Mouse (Mus musculus) G1E (cell line): ENCODE measurements around the gene Smap1.

Source experiments
- CTCF ChIP-seq: IDR thresholded peaks from 2 replicates; pipeline ENCODE4 v1.5.1; 2012; ENCODE audit warnings: low read depth, low read length, inconsistent platforms, mixed read lengths
- GATA1 ChIP-seq: IDR thresholded peaks from 2 replicates; pipeline ENCODE4 v1.6.1; 2012; ENCODE audit warnings: borderline replicate concordance, low read length, inconsistent platforms, mixed read lengths
- TAL1 ChIP-seq: conservative IDR thresholded peaks from 2 replicates; pipeline ENCODE4 v1.6.1; 2012; ENCODE audit warnings: low read depth, low read length, inconsistent platforms, mixed read lengths

DNA sequence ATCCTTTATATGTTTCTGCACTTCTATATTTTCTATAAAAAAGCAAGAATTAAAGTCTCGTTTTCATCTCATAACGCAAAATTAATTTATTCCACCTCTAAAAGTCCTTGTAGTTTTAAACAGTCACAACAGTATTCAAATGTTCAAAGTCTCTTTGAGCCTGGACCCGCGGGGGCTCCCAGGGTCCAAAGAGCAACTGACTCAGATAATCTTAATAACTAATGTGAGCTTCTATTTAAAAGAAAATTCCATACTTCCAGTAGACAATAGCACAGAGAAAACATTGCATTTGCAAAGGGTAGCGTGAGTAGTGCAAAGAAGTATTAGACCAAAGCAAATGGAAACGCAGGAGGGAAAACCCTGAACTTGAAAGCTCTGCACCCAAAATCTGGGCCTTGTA lies 36.0 kb upstream of the Smap1 start:
- TF ChIP-seq CTCF (no peak), TAL1 (no peak), GATA1 (no peak)
